Mouse (Mus musculus) midbrain, embryonic 13.5 days (tissue): ENCODE results near the gene Slc22a5. TPM values are rescaled to one million over a fixed set of nuclear protein-coding genes. Genes with fewer than 3 reads are reported as not detected.
"Not testable (repeated sequence)": the region's sequence is repeated elsewhere in the genome, so short reads cannot be mapped to it uniquely, and the experiment has no call there.

Experiments used
- ATAC-seq: fragments of 200-750 bp; cut with Nextera tagmentation; 2 replicates; pipeline ENCODE4 v1.8.0; 2017; ENCODE audit warnings: mild to moderate bottlenecking, moderate TSS enrichment, moderate library complexity
- H3K27ac ChIP-seq: fragments of 300-500 bp; sonication (generic); 2 replicates; pipeline ENCODE4 v1.5.1; 2015; ENCODE audit warnings: inconsistent platforms, mild to moderate bottlenecking, moderate library complexity
- H3K27me3 ChIP-seq: fragments of 300-500 bp; sonication (generic); 2 replicates; pipeline ENCODE4 v1.6.1; 2015; ENCODE audit warnings: mild to moderate bottlenecking, inconsistent platforms
- H3K36me3 ChIP-seq: fragments of 300-500 bp; sonication (generic); 2 replicates; pipeline ENCODE4 v1.6.1; 2015; ENCODE audit warnings: mild to moderate bottlenecking, inconsistent platforms
- H3K4me1 ChIP-seq: fragments of 300-500 bp; sonication (generic); replicated peaks from 2 replicates; pipeline ENCODE4 v1.6.1; 2015; ENCODE audit warnings: inconsistent platforms
- H3K4me2 ChIP-seq: fragments of 300-500 bp; sonication (generic); replicated peaks from 2 replicates; pipeline ENCODE4 v1.6.1; 2015; ENCODE audit warnings: moderate library complexity, mild to moderate bottlenecking, inconsistent platforms
- H3K4me3 ChIP-seq: fragments of 300-500 bp; sonication (generic); replicated peaks from 2 replicates; pipeline ENCODE4 v1.5.1; 2015; ENCODE audit warnings: mild to moderate bottlenecking, inconsistent platforms
- H3K9ac ChIP-seq: fragments of 300-500 bp; sonication (generic); replicated peaks from 2 replicates; pipeline ENCODE4 v1.6.1; 2015; ENCODE audit warnings: mild to moderate bottlenecking, inconsistent platforms
- H3K9me3 ChIP-seq: fragments of 300-500 bp; sonication (generic); 2 replicates; pipeline ENCODE4 v1.6.1; 2016; ENCODE audit warnings: mild to moderate bottlenecking, inconsistent platforms
- WGBS: fragments of 180-500 bp; shearing (Covaris S2); methylation state at CpG from one replicate; pipeline ENCODE4 v1.1.7; 2015; 5-methylcytosine and 5-hydroxymethylcytosine counted together
- polyA plus RNA-seq: library from polyadenylated mRNA; unstranded; fragments of >200 nt; fragmentation: Nextera tagmentation; extraction: Ambion mirVana; gene quantifications from 2 replicates; pipeline ENCODE4 v1.2.1, GENCODE M21; 2015

Gene Slc22a5
- 8.0 and 8.1 TPM in 2 replicates for polyA plus RNA-seq

- Histone ChIP-seq H3K4me3 (peak within 1 kb of the TSS; percentile 59), H3K4me2 (peak within 1 kb of the TSS; percentile 89), H3K4me1 (peaks cover 22% of the 10 kb centered on the region), H3K27ac (no peak within 1 kb of the TSS), H3K9ac (peak within 1 kb of the TSS; percentile 72), H3K36me3 (no peaks in the 10 kb centered on the region), H3K27me3 (peaks cover 5% of the 10 kb centered on the region; the same call in 1 of the 2 replicates), H3K9me3 (no peaks in the 10 kb centered on the region)
- ATAC-seq = peak; percentile 98
- 5% methylated on average over 51 of the region's 63 CpGs for WGBS
Measured at GRCm38 (mm10) chr11:53891505-53892451, at the start of gene Slc22a5. Gene Slc22a5, minus strand, starts transcription at chr11:53891660.

GRCm38 (mm10) chr11:53931944-53932318 is 40.5 kb upstream of the Slc22a5 start:
- 61% methylated on average over 4 of the region's 4 CpGs for WGBS

GRCm38 (mm10) chr11:53931091-53931943 is 39.9 kb upstream of the Slc22a5 start:
- Histone ChIP-seq H3K4me3 (no peak overlapping the region), H3K27ac (no peak overlapping the region), H3K9me3 (no peaks in the 10 kb centered on the region), H3K9ac (no peak overlapping the region), H3K4me2 (no peak overlapping the region), H3K36me3 (no peaks in the 10 kb centered on the region), H3K27me3 (no peaks in the 10 kb centered on the region), H3K4me1 (no peaks in the 10 kb centered on the region)
- WGBS = 33% methylated on average over 17 of the region's 17 CpGs
- ATAC-seq = no peak

More at GRCm38 (mm10) chr11:53931944-53932318, 40.5 kb upstream of the Slc22a5 start:
- ATAC-seq, H3K27ac ChIP-seq, H3K4me3 ChIP-seq, H3K36me3 ChIP-seq, H3K4me2 ChIP-seq, H3K4me1 ChIP-seq, H3K9ac ChIP-seq, H3K27me3 ChIP-seq, H3K9me3 ChIP-seq: not testable (repeated sequence)

GRCm38 (mm10) chr11:53929741-53930140 is 38.3 kb upstream of the Slc22a5 start:
- Histone ChIP-seq H3K36me3 (no peaks in the 10 kb centered on the region), H3K9ac (no peak overlapping the region), H3K27me3 (no peaks in the 10 kb centered on the region), H3K27ac (no peak overlapping the region), H3K4me2 (no peak overlapping the region), H3K9me3 (no peaks in the 10 kb centered on the region), H3K4me1 (no peaks in the 10 kb centered on the region), H3K4me3 (no peak overlapping the region)
- 64% methylated on average over 3 of the region's 3 CpGs for WGBS
- no peak for ATAC-seq

GRCm38 (mm10) chr11:53928585-53928984 is 37.1 kb upstream of the Slc22a5 start:
- no peak overlapping the region for H3K4me3 ChIP-seq
- no peaks in the 10 kb centered on the region for H3K36me3 ChIP-seq
- H3K9me3 ChIP-seq = no peaks in the 10 kb centered on the region
- H3K4me1 ChIP-seq = no peaks in the 10 kb centered on the region
- no peak for ATAC-seq
- no peaks in the 10 kb centered on the region for H3K27me3 ChIP-seq
- WGBS = 88% methylated on average over 3 of the region's 3 CpGs
- H3K9ac ChIP-seq = no peak overlapping the region
- no peak overlapping the region for H3K4me2 ChIP-seq
- H3K27ac ChIP-seq = no peak overlapping the region

GRCm38 (mm10) chr11:53926303-53926702 is 34.8 kb upstream of the Slc22a5 start:
- no peak overlapping the region for H3K27ac ChIP-seq
- H3K9me3 ChIP-seq = no peaks in the 10 kb centered on the region
- H3K36me3 ChIP-seq = no peaks in the 10 kb centered on the region
- no peak overlapping the region for H3K4me2 ChIP-seq
- no peaks in the 10 kb centered on the region for H3K27me3 ChIP-seq
- no peak overlapping the region for H3K9ac ChIP-seq
- WGBS = 96% methylated on average over 5 of the region's 5 CpGs
- no peak overlapping the region for H3K4me3 ChIP-seq
- no peaks in the 10 kb centered on the region for H3K4me1 ChIP-seq
- no peak for ATAC-seq

- H3K4me2 ChIP-seq = no peak overlapping the region
- H3K27ac ChIP-seq = no peak overlapping the region
- H3K4me3 ChIP-seq = no peak overlapping the region
- no peaks in the 10 kb centered on the region for H3K4me1 ChIP-seq
- H3K9ac ChIP-seq = no peak overlapping the region
- H3K9me3 ChIP-seq = no peaks in the 10 kb centered on the region
- no peaks in the 10 kb centered on the region for H3K27me3 ChIP-seq
- 95% methylated on average over 4 of the region's 4 CpGs for WGBS
- H3K36me3 ChIP-seq = no peaks in the 10 kb centered on the region
- ATAC-seq = no peak
Measured at GRCm38 (mm10) chr11:53918851-53919250, 27.4 kb upstream of the Slc22a5 start.

GRCm38 (mm10) chr11:53911011-53911410 is 19.6 kb upstream of the Slc22a5 start:
- H3K36me3 ChIP-seq = no peaks in the 10 kb centered on the region
- WGBS = 89% methylated on average over 4 of the region's 4 CpGs
- ATAC-seq = no peak

GRCm38 (mm10) chr11:53908686-53909085 is 17.2 kb upstream of the Slc22a5 start:
- H3K9me3 ChIP-seq = no peaks in the 10 kb centered on the region
- H3K27me3 ChIP-seq = no peaks in the 10 kb centered on the region
- H3K9ac ChIP-seq = no peak overlapping the region
- no peaks in the 10 kb centered on the region for H3K36me3 ChIP-seq
- H3K4me3 ChIP-seq = no peak overlapping the region
- no peak overlapping the region for H3K27ac ChIP-seq
- WGBS = 95% methylated on average over 8 of the region's 8 CpGs
- no peak for ATAC-seq
- no peak overlapping the region for H3K4me2 ChIP-seq
- no peaks in the 10 kb centered on the region for H3K4me1 ChIP-seq

More at GRCm38 (mm10) chr11:53911011-53911410, 19.6 kb upstream of the Slc22a5 start:
- no peak overlapping the region for H3K4me3 ChIP-seq
- H3K27ac ChIP-seq = no peak overlapping the region
- H3K9me3 ChIP-seq = no peaks in the 10 kb centered on the region
- no peaks in the 10 kb centered on the region for H3K4me1 ChIP-seq
- no peaks in the 10 kb centered on the region for H3K27me3 ChIP-seq
- H3K4me2 ChIP-seq = no peak overlapping the region
- H3K9ac ChIP-seq = no peak overlapping the region

GRCm38 (mm10) chr11:53904534-53904925 is 13.1 kb upstream of the Slc22a5 start:
- Histone ChIP-seq H3K36me3 (no peaks in the 10 kb centered on the region), H3K27ac (no peak overlapping the region), H3K4me3 (no peak overlapping the region), H3K9ac (no peak overlapping the region), H3K4me1 (no peaks in the 10 kb centered on the region), H3K4me2 (no peak overlapping the region), H3K27me3 (no peaks in the 10 kb centered on the region), H3K9me3 (no peaks in the 10 kb centered on the region)
- no peak for ATAC-seq
- WGBS = 82% methylated on average over 9 of the region's 9 CpGs

GRCm38 (mm10) chr11:53903781-53904533 is 12.5 kb upstream of the Slc22a5 start:
- H3K27me3 ChIP-seq = no peaks in the 10 kb centered on the region
- no peak overlapping the region for H3K27ac ChIP-seq
- H3K4me2 ChIP-seq = no peak overlapping the region
- H3K9ac ChIP-seq = no peak overlapping the region
- WGBS = 62% methylated on average over 16 of the region's 16 CpGs
- H3K9me3 ChIP-seq = no peaks in the 10 kb centered on the region
- H3K36me3 ChIP-seq = no peaks in the 10 kb centered on the region
- no peak overlapping the region for H3K4me3 ChIP-seq
- ATAC-seq = no peak
- no peaks in the 10 kb centered on the region for H3K4me1 ChIP-seq
